Mouse (Mus musculus) hindbrain, embryonic 13.5 days (tissue): ENCODE results near the gene Anks1. TPM values are rescaled to one million over a fixed set of nuclear protein-coding genes. Genes with fewer than 3 reads are reported as not detected.

ENCODE experiments used
- ATAC-seq: fragments of 200-750 bp; cut with Nextera tagmentation; 2 replicates; pipeline ENCODE4 v1.8.0; 2017; ENCODE audit warnings: moderate TSS enrichment; ENCODE audit not compliant: low FRiP score
- H3K27ac ChIP-seq: fragments of 300-500 bp; sonication (generic); 2 replicates; pipeline ENCODE4 v1.5.1; 2015; ENCODE audit warnings: inconsistent platforms, mild to moderate bottlenecking, moderate library complexity
- H3K27me3 ChIP-seq: fragments of 300-500 bp; sonication (generic); 2 replicates; pipeline ENCODE4 v1.6.1; 2015; ENCODE audit warnings: mild to moderate bottlenecking, inconsistent platforms
- H3K36me3 ChIP-seq: fragments of 300-500 bp; sonication (generic); 2 replicates; pipeline ENCODE4 v1.6.1; 2015; ENCODE audit warnings: mild to moderate bottlenecking, inconsistent platforms
- H3K4me1 ChIP-seq: fragments of 300-500 bp; sonication (generic); replicated peaks from 2 replicates; pipeline ENCODE4 v1.6.1; 2015; ENCODE audit warnings: inconsistent platforms
- H3K4me2 ChIP-seq: fragments of 300-500 bp; sonication (generic); 2 replicates; pipeline ENCODE4 v1.6.1; 2015; ENCODE audit warnings: inconsistent platforms, mild to moderate bottlenecking, moderate library complexity
- H3K4me3 ChIP-seq: fragments of 300-500 bp; sonication (generic); 2 replicates; pipeline ENCODE4 v1.5.1; 2015; ENCODE audit warnings: mild to moderate bottlenecking, inconsistent platforms
- H3K9ac ChIP-seq: fragments of 300-500 bp; sonication (generic); 2 replicates; pipeline ENCODE4 v1.6.1; 2015; ENCODE audit warnings: mild to moderate bottlenecking, inconsistent platforms
- H3K9me3 ChIP-seq: fragments of 300-500 bp; sonication (generic); 2 replicates; pipeline ENCODE4 v1.6.1; 2016; ENCODE audit warnings: inconsistent platforms
- WGBS: fragments of 180-500 bp; shearing (Covaris S2); methylation state at CpG from one replicate; pipeline ENCODE4 v1.1.7; 2015; 5-methylcytosine and 5-hydroxymethylcytosine counted together
- polyA plus RNA-seq: library from polyadenylated mRNA; unstranded; fragments of >200 nt; fragmentation: Nextera tagmentation; extraction: Ambion mirVana; gene quantifications from 2 replicates; pipeline ENCODE4 v1.2.1, GENCODE M21; 2015

Anks1 gene
- polyA plus RNA-seq, 1 experiment from 2014 or later, result 58.6 TPM

DNA sequence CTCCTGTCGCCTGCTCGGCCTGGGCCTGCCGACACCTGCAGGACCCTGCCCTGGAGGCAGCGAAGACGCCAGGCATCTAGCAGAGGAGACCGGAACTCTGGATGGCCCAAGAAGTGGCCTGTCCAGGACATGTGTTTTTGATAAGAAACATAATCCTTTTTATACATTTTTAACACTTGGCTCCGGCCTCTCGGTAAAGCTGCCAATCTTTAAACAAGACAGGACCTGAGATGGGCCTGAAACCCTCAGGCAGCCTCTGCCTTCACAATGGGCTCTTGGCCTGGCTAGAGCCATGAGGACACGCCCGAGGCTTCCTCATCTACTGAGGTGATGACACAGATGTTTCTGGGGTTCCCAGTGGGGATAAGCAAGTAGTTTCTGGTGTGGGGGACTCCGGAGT is 151.6 kb downstream of the Anks1 start:
- WGBS, result 92% methylated on average over 11 of the region's 11 CpGs
- Histone ChIP-seq H3K36me3 (peaks cover 56% of the 10 kb centered on the region), H3K4me2 (no peak overlapping the region)

DNA sequence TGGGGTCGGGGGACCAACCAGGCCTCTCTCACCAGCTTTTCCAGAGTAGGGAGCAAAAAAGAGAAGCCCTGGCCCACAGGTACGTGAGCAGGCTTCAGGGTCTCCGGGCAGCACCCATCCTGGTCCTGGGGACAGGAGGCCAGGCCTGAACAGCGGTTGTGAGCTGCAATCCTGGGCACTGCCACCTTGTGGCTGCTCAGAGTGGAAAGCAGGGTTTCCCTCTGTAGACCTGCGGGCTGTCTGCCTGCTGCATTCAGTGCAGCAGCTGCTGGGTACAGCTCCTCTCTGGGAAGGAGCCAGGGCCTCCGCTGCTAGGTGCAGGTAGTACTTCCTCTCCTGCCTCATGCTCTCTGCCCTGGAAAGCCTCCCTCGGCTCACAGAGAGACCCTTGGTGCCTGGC is 152.4 kb downstream of the Anks1 start:
- Histone ChIP-seq H3K4me3 (no peak overlapping the region), H3K4me1 (no peaks in the 10 kb centered on the region), H3K27ac (no peak overlapping the region; the same call in 1 of the 2 replicates), H3K4me2 (no peak overlapping the region), H3K9me3 (no peaks in the 10 kb centered on the region), H3K36me3 (peaks cover 48% of the 10 kb centered on the region), H3K27me3 (no peaks in the 10 kb centered on the region), H3K9ac (no peak overlapping the region)
- 49% methylated on average over 7 of the region's 7 CpGs for WGBS
- ATAC-seq, result peak; percentile 40; the same call in 1 of the 2 replicates

More for the DNA sequence above, 151.6 kb downstream of the Anks1 start:
- Histone ChIP-seq H3K9ac (peak overlapping the region; percentile 36; the same call in 1 of the 2 replicates), H3K27ac (no peak overlapping the region; the same call in 1 of the 2 replicates), H3K9me3 (no peaks in the 10 kb centered on the region), H3K4me1 (no peaks in the 10 kb centered on the region), H3K27me3 (no peaks in the 10 kb centered on the region), H3K4me3 (no peak overlapping the region)
- no peak for ATAC-seq

DNA sequence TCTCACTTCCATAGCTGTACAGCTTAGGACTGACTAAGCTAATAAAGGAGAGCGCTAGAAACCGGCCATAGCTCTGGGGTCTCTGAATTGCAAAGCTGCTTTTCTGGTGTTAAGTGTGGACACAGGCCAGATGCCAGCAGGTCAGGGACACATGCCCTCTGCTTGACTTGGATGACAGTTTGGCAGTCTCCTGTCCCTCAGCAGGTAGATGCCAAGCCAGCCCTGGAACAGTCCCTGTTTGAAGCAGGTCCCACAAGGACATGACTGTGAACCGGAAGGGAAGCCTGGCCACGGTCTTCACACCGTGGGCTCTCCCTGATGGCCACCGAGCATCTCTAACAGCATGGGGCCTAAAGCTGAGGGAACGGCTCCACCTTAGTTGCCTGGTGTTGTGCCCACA is 153.6 kb downstream of the Anks1 start:
- Histone ChIP-seq H3K27ac (no peak overlapping the region), H3K4me1 (no peaks in the 10 kb centered on the region), H3K9ac (no peak overlapping the region; the same call in 1 of the 2 replicates), H3K4me3 (no peak overlapping the region), H3K27me3 (no peaks in the 10 kb centered on the region), H3K36me3 (peaks cover 37% of the 10 kb centered on the region), H3K4me2 (no peak overlapping the region), H3K9me3 (no peaks in the 10 kb centered on the region)
- 81% methylated on average over 7 of the region's 7 CpGs for WGBS
- no peak for ATAC-seq

DNA sequence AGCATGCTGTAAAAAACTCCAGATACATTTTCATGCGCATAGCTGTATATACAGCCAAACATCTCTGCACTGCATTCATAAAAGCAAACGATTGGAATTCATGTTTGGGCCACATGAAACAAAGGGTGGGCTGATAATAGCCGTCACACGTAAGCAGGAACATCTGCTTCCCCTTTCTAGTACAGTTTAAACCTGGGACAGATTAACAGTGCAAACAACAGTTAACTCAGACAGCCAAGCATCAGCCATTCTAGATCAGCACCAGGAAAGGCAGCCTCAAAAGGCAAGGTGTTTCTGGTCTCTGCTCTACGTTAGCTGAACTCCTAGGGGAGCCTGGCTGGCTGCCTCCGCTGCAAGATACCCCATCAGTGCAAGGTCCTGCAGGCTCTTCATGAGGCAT is 154.1 kb downstream of the Anks1 start:
- 78% methylated on average over 6 of the region's 6 CpGs for WGBS
- no peak overlapping the region for H3K27ac ChIP-seq
- H3K4me1 ChIP-seq, result no peaks in the 10 kb centered on the region
- H3K27me3 ChIP-seq, result no peaks in the 10 kb centered on the region
- H3K36me3 ChIP-seq, result peaks cover 32% of the 10 kb centered on the region
- no peak overlapping the region for H3K4me3 ChIP-seq
- H3K4me2 ChIP-seq, result no peak overlapping the region
- H3K9me3 ChIP-seq, result no peaks in the 10 kb centered on the region
- ATAC-seq, result no peak
- H3K9ac ChIP-seq, result no peak overlapping the region

DNA sequence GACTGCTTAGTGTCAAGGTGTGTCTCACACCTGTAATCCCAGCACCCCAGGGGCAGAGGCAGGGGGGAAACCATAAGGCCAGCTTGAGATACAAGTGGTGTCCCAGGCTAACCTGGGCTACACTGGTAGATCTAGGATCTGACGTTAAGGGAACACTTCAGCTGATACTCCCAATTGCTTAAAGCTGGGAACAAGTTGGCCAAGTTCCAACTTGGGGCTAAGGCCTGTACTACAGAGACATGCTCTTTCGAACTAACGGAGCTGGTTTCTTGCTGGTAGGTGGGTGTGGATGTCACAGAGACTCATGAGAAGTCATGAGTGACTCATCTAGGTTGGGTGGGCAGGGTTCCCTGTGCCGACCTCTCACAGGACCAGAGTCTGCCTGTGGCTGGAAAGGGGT is 158.2 kb downstream of the Anks1 start:
- Histone ChIP-seq H3K4me1 (no peaks in the 10 kb centered on the region), H3K36me3 (no peaks in the 10 kb centered on the region), H3K4me2 (no peak overlapping the region), H3K27me3 (no peaks in the 10 kb centered on the region), H3K9me3 (no peaks in the 10 kb centered on the region), H3K9ac (no peak overlapping the region), H3K4me3 (no peak overlapping the region), H3K27ac (no peak overlapping the region)
- ATAC-seq, result no peak
- 88% methylated on average over 4 of the region's 4 CpGs for WGBS

DNA sequence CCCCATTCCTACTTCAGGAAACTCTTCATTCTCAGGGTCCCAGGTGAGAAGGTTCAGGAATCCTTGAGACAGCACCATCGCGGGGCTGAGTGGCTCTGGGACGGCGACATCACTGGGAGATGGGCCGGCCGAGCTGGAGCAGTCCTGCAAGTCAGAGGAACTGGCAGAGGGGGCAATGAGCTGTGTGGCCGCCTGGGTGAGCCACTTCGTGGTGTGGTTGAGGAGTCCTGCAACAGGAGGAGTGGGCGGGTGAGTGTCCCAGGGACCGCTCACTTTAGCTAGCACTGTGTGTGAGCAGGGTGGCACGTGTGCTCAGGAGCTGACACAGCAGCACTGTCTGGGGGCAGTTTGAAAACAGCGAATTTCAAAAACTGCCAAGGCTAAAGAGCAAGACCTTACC is 160.3 kb downstream of the Anks1 start:
- no peak overlapping the region for H3K9ac ChIP-seq
- H3K9me3 ChIP-seq, result no peaks in the 10 kb centered on the region
- no peak for ATAC-seq
- no peaks in the 10 kb centered on the region for H3K27me3 ChIP-seq
- no peak overlapping the region for H3K4me2 ChIP-seq
- H3K4me3 ChIP-seq, result no peak overlapping the region
- no peaks in the 10 kb centered on the region for H3K36me3 ChIP-seq
- no peak overlapping the region for H3K27ac ChIP-seq
- no peaks in the 10 kb centered on the region for H3K4me1 ChIP-seq
- 30% methylated on average over 12 of the region's 12 CpGs for WGBS

DNA sequence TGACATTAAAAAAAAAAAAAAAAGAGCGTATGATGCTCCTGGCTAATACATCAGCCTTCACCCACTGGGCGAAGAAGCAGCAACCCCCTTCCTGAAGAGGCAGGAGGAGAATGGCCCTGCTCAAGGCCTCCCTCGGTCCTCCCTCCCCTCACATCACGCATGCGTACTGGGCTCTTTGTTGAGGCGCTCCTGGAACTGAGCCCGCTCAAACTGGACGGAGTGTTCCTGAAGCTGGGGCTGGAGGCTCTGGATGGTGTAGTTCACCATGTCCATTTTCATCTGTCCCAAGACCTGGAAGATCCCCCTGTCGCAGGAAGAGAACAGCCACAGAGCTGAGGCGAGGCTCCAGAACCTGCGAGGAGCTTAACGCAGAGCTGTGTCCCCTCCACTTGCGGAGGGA is 161.2 kb downstream of the Anks1 start:
- Histone ChIP-seq H3K9ac (no peak overlapping the region), H3K36me3 (no peaks in the 10 kb centered on the region), H3K9me3 (no peaks in the 10 kb centered on the region), H3K27ac (no peak overlapping the region), H3K4me2 (no peak overlapping the region), H3K4me1 (no peaks in the 10 kb centered on the region), H3K4me3 (no peak overlapping the region), H3K27me3 (no peaks in the 10 kb centered on the region)
- ATAC-seq, result no peak
- 86% methylated on average over 13 of the region's 13 CpGs for WGBS

DNA sequence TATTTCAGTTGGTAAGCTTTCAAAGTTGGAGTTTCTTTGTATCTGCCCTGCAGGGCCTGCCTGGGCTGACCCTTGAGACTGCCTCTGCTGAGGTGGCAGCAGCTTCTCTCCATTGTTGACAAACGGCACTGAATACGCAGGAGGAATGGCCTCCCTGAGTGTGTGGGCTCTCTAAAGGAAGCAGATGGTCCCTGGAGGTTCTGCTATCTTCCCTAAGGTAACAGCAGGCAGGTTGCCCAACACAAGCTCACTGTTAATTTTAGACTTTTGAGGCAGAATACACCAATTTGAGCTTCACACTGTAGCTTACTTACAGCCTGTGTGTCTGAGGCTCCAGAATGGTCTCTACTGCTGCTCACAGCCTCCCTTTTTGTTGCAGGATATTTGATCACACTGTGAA is 163.6 kb downstream of the Anks1 start:
- H3K4me2 ChIP-seq, result no peak overlapping the region
- no peaks in the 10 kb centered on the region for H3K9me3 ChIP-seq
- H3K36me3 ChIP-seq, result no peaks in the 10 kb centered on the region
- no peak overlapping the region for H3K27ac ChIP-seq
- no peaks in the 10 kb centered on the region for H3K27me3 ChIP-seq
- no peak overlapping the region for H3K4me3 ChIP-seq
- H3K9ac ChIP-seq, result no peak overlapping the region
- ATAC-seq, result no peak
- H3K4me1 ChIP-seq, result no peaks in the 10 kb centered on the region
- 70% methylated on average over 2 of the region's 2 CpGs for WGBS

DNA sequence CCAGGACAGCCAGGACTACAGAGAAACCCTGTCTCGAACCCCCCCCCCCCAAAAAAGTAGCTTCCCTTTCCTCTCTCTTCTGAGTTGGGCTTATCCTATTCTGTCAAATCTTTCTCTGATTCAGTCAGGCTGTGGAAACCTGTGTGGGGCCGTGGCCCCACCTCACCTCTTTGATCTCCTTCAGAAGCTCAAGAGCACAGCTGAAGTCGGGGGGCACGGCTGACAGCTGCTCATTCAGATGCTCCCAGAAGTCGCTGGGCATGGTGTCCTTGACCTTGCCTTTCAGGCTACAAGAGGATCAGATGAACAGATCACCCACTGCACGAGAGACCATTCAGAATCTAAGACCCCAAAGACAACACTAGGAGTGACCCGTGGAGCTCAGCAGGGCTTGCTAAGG is 165.4 kb downstream of the Anks1 start:
- 73% methylated on average over 7 of the region's 7 CpGs for WGBS
- Histone ChIP-seq H3K9ac (no peak overlapping the region), H3K9me3 (no peaks in the 10 kb centered on the region)

DNA sequence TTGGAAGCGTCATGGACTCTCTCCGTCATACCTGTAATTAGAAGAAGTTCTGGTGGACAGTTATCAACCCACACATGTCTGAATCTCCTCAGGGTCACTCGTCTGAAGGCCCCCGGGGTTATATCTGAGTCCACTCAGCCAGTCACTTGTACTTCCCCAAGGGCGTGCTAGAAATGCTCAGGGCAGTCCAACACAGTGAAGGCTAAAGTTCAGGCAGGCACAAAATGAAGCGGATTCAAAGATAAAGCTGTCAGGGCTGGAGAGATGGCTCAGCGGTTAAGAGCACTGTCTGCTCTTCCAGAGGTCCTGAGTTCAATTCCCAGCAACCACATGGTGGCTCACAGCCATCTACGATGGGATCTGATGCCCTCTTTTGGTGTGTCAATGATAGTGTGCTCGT is 168.9 kb downstream of the Anks1 start:
- no peak overlapping the region for H3K4me3 ChIP-seq
- no peak for ATAC-seq
- H3K9ac ChIP-seq, result no peak overlapping the region
- 89% methylated on average over 9 of the region's 9 CpGs for WGBS
- H3K36me3 ChIP-seq, result no peaks in the 10 kb centered on the region
- H3K4me1 ChIP-seq, result peaks cover 8% of the 10 kb centered on the region; the same call in 1 of the 2 replicates
- no peak overlapping the region for H3K4me2 ChIP-seq
- no peak overlapping the region for H3K27ac ChIP-seq
- H3K27me3 ChIP-seq, result 0 out of 2 replicates have a peak, but pooled peaks cover 8% of the 10 kb centered on the region
- no peaks in the 10 kb centered on the region for H3K9me3 ChIP-seq

More for the DNA sequence above, 165.4 kb downstream of the Anks1 start:
- no peak for ATAC-seq
- no peaks in the 10 kb centered on the region for H3K27me3 ChIP-seq
- 0 out of 2 replicates have a peak, but pooled peaks cover under 1% of the 10 kb centered on the region for H3K4me1 ChIP-seq
- H3K4me2 ChIP-seq, result no peak overlapping the region
- H3K27ac ChIP-seq, result no peak overlapping the region
- H3K4me3 ChIP-seq, result no peak overlapping the region
- no peaks in the 10 kb centered on the region for H3K36me3 ChIP-seq

DNA sequence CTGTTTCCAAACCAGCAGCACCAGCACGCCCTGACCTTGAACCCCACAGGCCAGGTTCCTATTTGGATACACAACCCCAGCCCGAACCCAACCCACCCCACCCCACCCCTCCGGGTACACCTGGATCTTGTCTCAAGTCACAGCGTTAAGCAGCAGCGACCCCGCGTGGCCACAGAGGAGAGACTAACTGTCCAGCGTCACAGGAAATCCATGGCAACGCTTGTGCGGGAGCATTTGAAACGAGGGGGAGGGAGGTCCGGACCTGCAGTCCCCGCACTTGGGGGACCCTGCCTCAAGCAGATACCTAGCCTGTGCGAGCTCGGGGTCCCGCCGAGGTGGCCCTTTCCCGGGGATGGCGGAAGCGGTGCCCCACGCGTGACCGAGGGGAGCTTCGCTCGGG is 170.5 kb downstream of the Anks1 start:
- peak overlapping the region; percentile 77 for H3K9ac ChIP-seq
- 1% methylated on average over 25 of the region's 25 CpGs for WGBS
- peaks cover 16% of the 10 kb centered on the region; the same call in 1 of the 2 replicates for H3K27me3 ChIP-seq
- ATAC-seq, result peak; percentile 44; the same call in 1 of the 2 replicates
- H3K36me3 ChIP-seq, result no peaks in the 10 kb centered on the region
- H3K27ac ChIP-seq, result no peak overlapping the region
- peak overlapping the region; percentile 98 for H3K4me2 ChIP-seq
- peak overlapping the region; percentile 66 for H3K4me3 ChIP-seq
- H3K9me3 ChIP-seq, result no peaks in the 10 kb centered on the region
- H3K4me1 ChIP-seq, result peaks cover 12% of the 10 kb centered on the region

DNA sequence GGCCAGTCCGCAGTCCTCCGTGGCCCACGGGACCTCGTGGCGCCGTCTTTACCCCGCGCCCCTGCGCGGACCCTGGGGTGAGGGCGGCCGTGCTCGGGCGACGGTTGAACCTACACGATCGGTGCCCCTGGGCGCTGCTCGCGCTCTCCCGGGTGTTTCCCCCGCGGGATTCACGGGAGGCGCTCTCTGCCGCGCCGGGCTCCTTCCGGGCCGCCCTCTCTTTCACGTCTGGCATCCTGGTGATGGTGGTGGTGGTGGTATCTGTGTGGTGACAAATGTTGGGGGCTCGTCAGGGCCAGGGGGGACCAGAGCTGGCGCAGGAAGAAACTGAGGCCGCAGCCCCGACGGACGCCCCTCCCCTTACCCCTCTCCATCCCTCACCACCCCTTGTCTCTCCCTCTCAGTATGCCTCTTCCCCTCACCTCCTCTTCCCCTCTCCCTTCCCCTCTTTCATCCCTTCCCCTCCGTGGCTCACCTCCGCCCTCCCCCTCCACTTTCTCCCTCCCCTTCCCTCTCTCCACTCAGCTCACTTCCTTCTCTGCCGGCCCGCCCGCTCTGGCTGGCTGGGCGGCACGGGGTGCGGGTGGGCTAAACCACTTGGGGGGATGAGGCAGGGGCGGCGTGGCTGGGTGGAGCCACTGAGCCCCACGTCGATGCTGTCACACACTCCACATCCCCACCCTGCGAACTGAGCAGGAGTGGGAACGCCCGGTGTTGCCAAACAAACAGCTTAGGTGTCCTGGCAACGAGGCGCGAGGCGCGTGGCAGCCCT is 171.1 kb downstream of the Anks1 start, which contains the start of gene Tcp11:
Tcp11 (minus strand) TSS at position 595 of the 772 bp plus-strand sequence.
- WGBS, result 1% methylated on average over 46 of the region's 57 CpGs
- Histone ChIP-seq H3K9me3 (no peaks in the 10 kb centered on the region), H3K4me2 (peak within 1 kb of the TSS; percentile 98), H3K4me3 (peak within 1 kb of the TSS; percentile 66), H3K36me3 (no peaks in the 10 kb centered on the region), H3K27me3 (peaks cover 16% of the 10 kb centered on the region; the same call in 1 of the 2 replicates), H3K4me1 (peaks cover 18% of the 10 kb centered on the region), H3K9ac (peak within 1 kb of the TSS; percentile 77), H3K27ac (no peak within 1 kb of the TSS)
- ATAC-seq, result peak; percentile 91

DNA sequence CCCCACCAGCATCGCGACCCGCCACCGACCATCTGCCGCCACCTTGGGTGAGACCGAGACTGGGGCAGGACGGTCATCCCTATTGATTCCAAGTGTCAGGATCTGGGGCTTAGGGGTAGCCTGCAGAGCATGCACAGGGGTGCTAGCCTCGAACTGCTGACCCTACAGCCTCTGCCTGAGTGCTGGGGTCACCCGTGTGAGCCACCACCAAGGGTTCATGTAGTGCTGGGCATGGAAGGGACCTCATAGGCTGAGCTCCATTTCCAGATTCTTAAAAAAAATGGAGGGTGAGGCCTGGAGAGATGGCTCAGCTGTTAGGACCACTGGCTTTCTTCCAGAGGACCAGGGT is 171.7 kb downstream of the Anks1 start:
- peak overlapping the region; percentile 98 for H3K4me2 ChIP-seq
- 11% methylated on average over 9 of the region's 9 CpGs for WGBS
- H3K27me3 ChIP-seq, result peaks cover 16% of the 10 kb centered on the region; the same call in 1 of the 2 replicates
- no peaks in the 10 kb centered on the region for H3K9me3 ChIP-seq
- ATAC-seq, result peak; percentile 49; the same call in 1 of the 2 replicates
- no peaks in the 10 kb centered on the region for H3K36me3 ChIP-seq
- H3K9ac ChIP-seq, result no peak overlapping the region
- peak overlapping the region; percentile 66 for H3K4me3 ChIP-seq
- H3K4me1 ChIP-seq, result peaks cover 21% of the 10 kb centered on the region
- H3K27ac ChIP-seq, result no peak overlapping the region
